Mouse (Mus musculus) kidney, embryonic 16.5 days (tissue): ENCODE data around the gene Rbm48. TPM values are rescaled to one million over a fixed set of nuclear protein-coding genes. Genes with fewer than 3 reads are reported as not detected.

Experiments
- ATAC-seq: fragments of 200-750 bp; cut with Nextera tagmentation; 2 replicates; pipeline ENCODE4 v1.8.0; 2017; ENCODE audit warnings: moderate TSS enrichment; ENCODE audit not compliant: low FRiP score, low TSS enrichment
- H3K27ac ChIP-seq: fragments of 300-500 bp; sonication (generic); 2 replicates; pipeline ENCODE4 v1.5.1; 2014; ENCODE audit warnings: low read length
- H3K27me3 ChIP-seq: fragments of 300-500 bp; sonication (generic); 2 replicates; pipeline ENCODE4 v1.6.1; 2014; ENCODE audit warnings: low read length, control low read depth, mixed read lengths; ENCODE audit not compliant: insufficient read depth
- H3K36me3 ChIP-seq: fragments of 300-500 bp; sonication (generic); 2 replicates; pipeline ENCODE4 v1.6.1; 2014; ENCODE audit warnings: low read length, control low read depth, mixed read lengths; ENCODE audit not compliant: insufficient read depth
- H3K4me1 ChIP-seq: fragments of 300-500 bp; sonication (generic); 2 replicates; pipeline ENCODE4 v1.6.1; 2014; ENCODE audit warnings: low read length, control low read depth, mixed read lengths; ENCODE audit not compliant: insufficient read depth
- H3K4me2 ChIP-seq: fragments of 300-500 bp; sonication (generic); replicated peaks from 2 replicates; pipeline ENCODE4 v1.6.1; 2014; ENCODE audit warnings: low read depth, low read length
- H3K4me3 ChIP-seq: fragments of 300-500 bp; sonication (generic); 2 replicates; pipeline ENCODE4 v1.5.1; 2014; ENCODE audit warnings: mild to moderate bottlenecking, low read length
- H3K9ac ChIP-seq: fragments of 300-500 bp; sonication (generic); replicated peaks from 2 replicates; pipeline ENCODE4 v1.6.1; 2014; ENCODE audit warnings: low read length
- H3K9me3 ChIP-seq: fragments of 300-500 bp; sonication (generic); 2 replicates; pipeline ENCODE4 v1.6.1; 2016; ENCODE audit warnings: low read length, control low read depth
- WGBS: fragments of 180-500 bp; shearing (Covaris S2); extraction: QIAGEN DNeasy Blood & Tissue Kit; methylation state at CpG from one replicate; pipeline ENCODE4 v1.1.7; 2014; 5-methylcytosine and 5-hydroxymethylcytosine counted together
- polyA plus RNA-seq: library from polyadenylated mRNA; unstranded; fragments of >200 nt; fragmentation: Nextera tagmentation; extraction: Ambion mirVana; gene quantifications from 2 replicates; pipeline ENCODE4 v1.2.1, GENCODE M21; 2015

The Rbm48 gene
- polyA plus RNA-seq, 1 experiment from 2014 or later, result 14.9 TPM

- Histone ChIP-seq H3K27me3 (no peaks in the 10 kb centered on the region), H3K4me3 (no peak overlapping the region), H3K4me1 (no peaks in the 10 kb centered on the region), H3K4me2 (no peak overlapping the region), H3K36me3 (no peaks in the 10 kb centered on the region), H3K9me3 (no peaks in the 10 kb centered on the region), H3K27ac (no peak overlapping the region), H3K9ac (no peak overlapping the region)
- 66% methylated on average over 3 of the region's 3 CpGs for WGBS
- ATAC-seq, result no peak
These were observed 59.7 kb downstream of the Rbm48 start for GRCm38 (mm10) chr5:3536592-3537212.

Other genes with a start within 250 kb of the Rbm48 start
- 25.2 and 29.3 TPM in 2 replicates for gene Fam133b, start 52.8 kb downstream of the Rbm48 start, polyA plus RNA-seq
- gene 1700109H08Rik, start 25.0 kb downstream of the Rbm48 start, polyA plus RNA-seq, result 2.6 and 2.8 TPM in 2 replicates
- 14.3 and 21.1 TPM in 2 replicates for gene Pex1, start 519 bp downstream of the Rbm48 start, polyA plus RNA-seq
- gene Tmbim7, start 54.6 kb upstream of the Rbm48 start, polyA plus RNA-seq, result not detected in 2 replicates
- 63.7 and 70.5 TPM in 2 replicates for gene Gatad1, start 60.6 kb upstream of the Rbm48 start, polyA plus RNA-seq
- gene Ankib1, start 206.3 kb upstream of the Rbm48 start, polyA plus RNA-seq, result 11.5 and 12.1 TPM in 2 replicates
- gene Krit1, start 206.6 kb upstream of the Rbm48 start, polyA plus RNA-seq, result 44.6 and 48.8 TPM in 2 replicates
- gene Lrrd1, start 248.6 kb upstream of the Rbm48 start, polyA plus RNA-seq, result not detected in 2 replicates